Mouse (Mus musculus) intestine, embryonic 15.5 days (tissue): ENCODE data around the gene Cacna1e. TPM values are rescaled to one million over a fixed set of nuclear protein-coding genes. Genes with fewer than 3 reads are reported as not detected.

Experiments
- ATAC-seq: fragments of 200-750 bp; cut with Nextera tagmentation; 2 replicates; pipeline ENCODE4 v1.8.0; 2017; ENCODE audit warnings: moderate TSS enrichment, moderate library complexity
- H3K27ac ChIP-seq: fragments of 300-500 bp; sonication (generic); 2 replicates; pipeline ENCODE4 v1.5.1; 2015; ENCODE audit warnings: mild to moderate bottlenecking, inconsistent platforms
- H3K27me3 ChIP-seq: fragments of 300-500 bp; sonication (generic); replicated peaks from 2 replicates; pipeline ENCODE4 v1.6.1; 2015; ENCODE audit warnings: inconsistent platforms
- H3K36me3 ChIP-seq: fragments of 300-500 bp; sonication (generic); 2 replicates; pipeline ENCODE4 v1.6.1; 2015; ENCODE audit warnings: inconsistent platforms
- H3K4me1 ChIP-seq: fragments of 300-500 bp; sonication (generic); replicated peaks from 2 replicates; pipeline ENCODE4 v1.6.1; 2015; ENCODE audit warnings: inconsistent platforms
- H3K4me2 ChIP-seq: fragments of 300-500 bp; sonication (generic); replicated peaks from 2 replicates; pipeline ENCODE4 v1.6.1; 2015; ENCODE audit warnings: mild to moderate bottlenecking, inconsistent platforms
- H3K4me3 ChIP-seq: fragments of 300-500 bp; sonication (generic); replicated peaks from 2 replicates; pipeline ENCODE4 v1.5.1; 2015; ENCODE audit warnings: inconsistent platforms
- H3K9ac ChIP-seq: fragments of 300-500 bp; sonication (generic); 2 replicates; pipeline ENCODE4 v1.6.1; 2015; ENCODE audit warnings: inconsistent platforms
- H3K9me3 ChIP-seq: fragments of 300-500 bp; sonication (generic); 2 replicates; pipeline ENCODE4 v1.6.1; 2016; ENCODE audit warnings: inconsistent platforms
- WGBS: fragments of 180-500 bp; shearing (Covaris S2); methylation state at CpG from one replicate; pipeline ENCODE4 v1.1.7; 2015; 5-methylcytosine and 5-hydroxymethylcytosine counted together
- polyA plus RNA-seq: library from polyadenylated mRNA; unstranded; fragments of >200 nt; fragmentation: Nextera tagmentation; extraction: Ambion mirVana; gene quantifications from 2 replicates; pipeline ENCODE4 v1.2.1, GENCODE M21; 2015

The Cacna1e gene
- polyA plus RNA-seq, 1 experiment from 2014 or later = 0.85 TPM

DNA sequence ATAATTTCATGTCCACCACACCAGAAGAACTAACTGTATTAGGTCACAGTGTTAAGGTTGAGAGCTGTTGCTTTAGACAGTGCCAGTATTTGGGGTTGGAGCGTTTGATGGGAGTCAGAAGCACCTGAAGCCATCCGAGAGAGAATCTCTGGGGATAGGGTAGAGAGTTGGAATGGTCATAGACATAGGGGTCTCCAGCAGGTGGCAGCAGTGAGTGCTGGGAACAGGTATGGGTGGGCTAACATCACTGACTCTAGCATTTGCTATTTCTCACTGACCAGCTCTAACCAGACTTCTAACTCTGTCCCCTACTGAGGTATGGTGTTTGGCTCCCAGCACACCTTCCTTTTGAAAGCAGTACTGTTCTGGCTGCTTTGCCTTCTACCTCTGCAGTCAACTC lies 87.6 kb downstream of the Cacna1e start:
- WGBS = 52% methylated on average over 2 of the region's 2 CpGs

DNA sequence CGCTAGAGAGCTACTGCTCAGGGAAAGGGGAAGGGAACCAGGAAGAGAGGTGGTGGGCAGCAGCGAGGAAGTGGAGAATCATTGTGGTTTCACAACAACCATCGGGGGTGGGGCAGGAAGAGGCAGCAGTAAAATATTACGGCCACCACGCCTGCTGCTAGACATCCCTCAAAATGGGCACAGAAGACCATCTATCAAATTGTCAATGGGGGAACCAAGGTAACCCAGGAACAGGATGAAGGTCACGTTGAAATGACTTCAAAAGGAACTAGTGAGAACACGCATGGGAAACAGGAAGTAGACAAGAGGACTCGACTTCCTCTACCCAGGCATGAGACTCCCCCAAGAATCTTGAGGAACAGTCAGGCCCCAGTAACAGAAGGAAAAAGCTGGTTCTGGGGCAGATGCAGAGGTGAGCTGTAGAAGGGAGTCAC lies 89.8 kb downstream of the Cacna1e start:
- no peak for ATAC-seq
- Histone ChIP-seq H3K9me3 (no peaks in the 10 kb centered on the region), H3K36me3 (no peaks in the 10 kb centered on the region), H3K27me3 (no peaks in the 10 kb centered on the region), H3K9ac (no peak overlapping the region), H3K4me3 (no peak overlapping the region), H3K27ac (no peak overlapping the region), H3K4me1 (no peaks in the 10 kb centered on the region), H3K4me2 (no peak overlapping the region)
- WGBS = 68% methylated on average over 8 of the region's 8 CpGs

More for the DNA sequence above, 87.6 kb downstream of the Cacna1e start:
- Histone ChIP-seq H3K36me3 (no peaks in the 10 kb centered on the region), H3K4me1 (no peaks in the 10 kb centered on the region), H3K9ac (no peak overlapping the region), H3K27ac (no peak overlapping the region), H3K27me3 (no peaks in the 10 kb centered on the region), H3K9me3 (no peaks in the 10 kb centered on the region), H3K4me2 (no peak overlapping the region), H3K4me3 (no peak overlapping the region)
- no peak for ATAC-seq

DNA sequence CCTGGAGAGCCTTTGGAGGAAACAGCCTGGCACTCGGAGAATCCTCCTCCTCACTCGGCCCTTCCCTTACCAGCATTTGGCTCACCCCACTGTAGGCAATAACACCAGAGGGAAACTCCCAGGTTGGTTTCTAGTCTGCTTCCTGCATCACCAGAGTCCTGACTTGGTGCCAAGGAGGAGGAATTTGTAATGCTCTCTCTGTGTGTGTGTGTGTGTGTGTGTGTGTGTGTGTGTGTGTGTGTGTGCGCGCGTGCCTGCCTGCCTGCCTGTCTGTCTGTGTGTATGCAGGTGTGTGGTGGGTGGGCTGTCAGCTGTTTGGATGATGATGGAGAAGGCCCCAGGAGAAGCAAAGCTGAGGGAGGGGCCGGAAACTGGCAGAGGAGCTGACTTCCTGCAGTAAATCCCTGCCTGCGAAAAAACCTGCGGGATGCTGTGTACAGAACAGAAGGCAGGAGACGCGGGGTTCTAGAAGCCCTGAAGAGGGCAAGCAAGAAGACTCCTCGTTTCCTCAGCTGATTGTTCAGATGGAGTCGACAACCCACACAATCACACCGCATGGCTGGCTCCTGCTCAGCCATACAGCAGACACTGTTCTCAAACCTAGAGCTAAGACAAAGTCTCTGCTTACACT lies 92.6 kb downstream of the Cacna1e start:
- Histone ChIP-seq H3K9ac (no peak overlapping the region), H3K27ac (no peak overlapping the region), H3K4me2 (no peak overlapping the region), H3K36me3 (no peaks in the 10 kb centered on the region), H3K9me3 (no peaks in the 10 kb centered on the region), H3K4me1 (no peaks in the 10 kb centered on the region), H3K27me3 (no peaks in the 10 kb centered on the region), H3K4me3 (no peak overlapping the region)
- WGBS = 40% methylated on average over 13 of the region's 13 CpGs
- no peak; the same call in 1 of the 2 replicates for ATAC-seq

DNA sequence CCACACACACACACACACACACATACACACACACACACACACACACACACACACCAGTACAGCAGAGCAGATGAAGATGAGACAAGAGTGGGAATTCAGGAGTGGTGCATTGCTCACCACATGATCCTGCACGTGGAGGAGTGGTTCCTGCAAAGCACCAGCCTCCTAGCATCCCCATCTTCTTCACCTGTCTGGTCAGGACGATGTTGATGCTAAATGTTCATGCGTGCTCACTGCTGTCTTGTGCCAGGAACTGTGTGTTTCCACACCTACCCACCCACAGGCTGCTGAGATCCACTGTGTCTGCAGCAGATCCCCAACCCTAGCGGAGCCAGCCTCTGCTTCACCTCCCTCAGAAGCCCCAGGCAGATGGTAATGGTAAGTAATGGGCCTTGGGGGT lies 95.8 kb downstream of the Cacna1e start:
- H3K4me2 ChIP-seq = no peak overlapping the region
- 83% methylated on average over 4 of the region's 4 CpGs for WGBS
- no peak for ATAC-seq

DNA sequence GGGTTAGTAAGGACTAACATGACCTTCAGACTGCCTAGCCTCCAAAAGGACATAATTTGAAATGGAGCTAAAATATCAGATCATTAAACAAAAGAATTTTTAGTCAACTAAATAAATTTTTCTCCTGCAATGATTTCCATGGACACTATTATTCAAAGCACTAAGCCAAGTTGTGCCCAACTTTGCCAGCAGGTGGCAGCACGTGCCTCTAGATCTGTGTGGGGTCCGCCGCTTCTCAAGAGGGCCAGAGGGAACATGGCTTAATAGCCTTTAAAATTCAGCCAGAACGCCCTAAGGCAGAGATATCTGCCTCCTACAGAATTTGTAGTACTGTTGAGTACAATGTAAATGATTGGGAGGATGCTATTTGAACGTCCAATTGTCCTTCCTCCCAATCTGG lies 96.2 kb downstream of the Cacna1e start:
- H3K4me2 ChIP-seq = no peak overlapping the region

More for the DNA sequence above, 95.8 kb downstream of the Cacna1e start:
- 0 out of 2 replicates have a peak, but pooled peaks cover 2% of the 10 kb centered on the region for H3K4me1 ChIP-seq
- H3K9ac ChIP-seq = no peak overlapping the region
- no peak overlapping the region for H3K4me3 ChIP-seq
- H3K27ac ChIP-seq = no peak overlapping the region
- peaks cover 8% of the 10 kb centered on the region; the same call in 1 of the 2 replicates for H3K27me3 ChIP-seq
- H3K9me3 ChIP-seq = no peaks in the 10 kb centered on the region
- H3K36me3 ChIP-seq = no peaks in the 10 kb centered on the region

DNA sequence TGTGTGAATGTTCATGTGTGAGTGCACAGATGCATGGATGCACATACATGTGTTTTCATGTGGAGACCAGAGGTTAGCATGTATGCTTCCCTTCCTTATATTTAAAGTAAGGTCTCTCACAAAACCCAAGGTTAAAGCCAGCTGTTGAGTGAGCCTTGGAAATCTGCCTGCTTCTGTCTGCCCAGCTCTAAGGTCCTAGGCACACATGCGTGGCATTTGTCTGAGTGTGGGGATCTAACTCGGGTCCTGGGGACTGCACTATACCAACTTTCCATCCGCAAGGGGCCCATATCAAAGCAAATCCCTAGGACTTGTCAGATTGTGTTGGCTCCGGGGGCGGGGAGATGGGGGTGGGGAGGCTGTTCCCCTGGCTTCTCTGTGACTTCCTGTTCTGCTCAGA lies 96.9 kb downstream of the Cacna1e start:
- no peak overlapping the region for H3K4me2 ChIP-seq
- no peak for ATAC-seq
- H3K9ac ChIP-seq = no peak overlapping the region
- WGBS = 52% methylated on average over 5 of the region's 5 CpGs
- H3K9me3 ChIP-seq = no peaks in the 10 kb centered on the region
- no peak overlapping the region for H3K27ac ChIP-seq
- no peak overlapping the region for H3K4me3 ChIP-seq
- 0 out of 2 replicates have a peak, but pooled peaks cover 2% of the 10 kb centered on the region for H3K4me1 ChIP-seq
- no peaks in the 10 kb centered on the region for H3K36me3 ChIP-seq
- H3K27me3 ChIP-seq = peaks cover 8% of the 10 kb centered on the region; the same call in 1 of the 2 replicates

More for the DNA sequence above, 96.2 kb downstream of the Cacna1e start:
- Histone ChIP-seq H3K27me3 (peaks cover 8% of the 10 kb centered on the region; the same call in 1 of the 2 replicates), H3K9ac (no peak overlapping the region), H3K27ac (no peak overlapping the region), H3K9me3 (no peaks in the 10 kb centered on the region), H3K4me3 (no peak overlapping the region), H3K36me3 (no peaks in the 10 kb centered on the region), H3K4me1 (0 out of 2 replicates have a peak, but pooled peaks cover 2% of the 10 kb centered on the region)
- 7% methylated on average over 5 of the region's 5 CpGs for WGBS
- peak; percentile 50; the same call in 1 of the 2 replicates for ATAC-seq

DNA sequence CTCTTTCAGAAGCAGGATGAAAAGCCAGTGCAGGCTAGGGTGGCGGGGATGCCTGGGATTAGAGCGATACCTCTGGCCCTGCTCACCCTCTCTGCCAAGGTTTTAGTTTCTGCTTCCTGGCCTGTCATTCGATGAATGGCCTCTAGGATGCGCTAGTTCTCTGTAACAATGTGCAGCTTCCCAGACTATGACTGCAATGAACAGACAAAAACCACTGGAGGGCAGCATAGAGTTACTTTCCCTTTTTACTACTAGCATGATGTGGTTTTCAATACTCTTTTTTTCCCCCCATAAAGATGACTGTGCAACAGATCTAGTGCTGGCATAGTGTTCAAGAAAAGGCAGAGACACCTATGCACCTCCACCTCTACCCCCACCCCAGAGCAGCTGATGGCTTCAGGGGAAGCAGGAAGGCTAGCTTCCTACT lies 98.0 kb downstream of the Cacna1e start:
- no peaks in the 10 kb centered on the region for H3K9me3 ChIP-seq
- H3K9ac ChIP-seq = no peak overlapping the region
- WGBS = 7% methylated on average over 4 of the region's 4 CpGs
- no peaks in the 10 kb centered on the region for H3K36me3 ChIP-seq
- H3K27me3 ChIP-seq = peaks cover 8% of the 10 kb centered on the region; the same call in 1 of the 2 replicates
- ATAC-seq = peak; percentile 78
- H3K4me1 ChIP-seq = 0 out of 2 replicates have a peak, but pooled peaks cover 2% of the 10 kb centered on the region
- 0 out of 2 replicates have a peak overlapping the region, but pooled peaks have one; percentile 22 for H3K4me2 ChIP-seq
- no peak overlapping the region for H3K27ac ChIP-seq
- no peak overlapping the region for H3K4me3 ChIP-seq

DNA sequence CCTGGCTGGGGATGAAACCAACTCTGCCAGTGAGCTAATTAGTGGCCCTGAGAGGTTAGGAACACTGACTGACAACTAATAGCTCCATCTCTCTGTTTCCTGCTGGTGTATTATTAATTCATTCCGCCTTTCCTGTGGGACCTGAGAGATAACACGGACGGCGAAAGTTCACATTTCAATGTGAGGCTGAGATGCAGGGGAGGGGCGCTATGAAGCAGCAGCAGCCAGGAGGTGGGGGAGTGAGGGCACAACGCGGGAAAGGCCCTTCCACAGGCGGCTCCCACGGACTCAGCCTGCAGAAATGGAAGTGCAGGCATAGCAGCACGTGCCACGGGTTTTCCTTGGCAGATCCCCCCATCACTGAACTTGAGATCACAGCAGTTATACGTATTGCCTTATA lies 99.4 kb downstream of the Cacna1e start:
- no peak for ATAC-seq
- no peak overlapping the region for H3K4me3 ChIP-seq
- no peaks in the 10 kb centered on the region for H3K36me3 ChIP-seq
- H3K9me3 ChIP-seq = no peaks in the 10 kb centered on the region
- no peak overlapping the region for H3K9ac ChIP-seq
- peaks cover 8% of the 10 kb centered on the region; the same call in 1 of the 2 replicates for H3K27me3 ChIP-seq
- H3K27ac ChIP-seq = no peak overlapping the region
- no peak overlapping the region for H3K4me2 ChIP-seq
- 20% methylated on average over 12 of the region's 12 CpGs for WGBS
- 0 out of 2 replicates have a peak, but pooled peaks cover 2% of the 10 kb centered on the region for H3K4me1 ChIP-seq

DNA sequence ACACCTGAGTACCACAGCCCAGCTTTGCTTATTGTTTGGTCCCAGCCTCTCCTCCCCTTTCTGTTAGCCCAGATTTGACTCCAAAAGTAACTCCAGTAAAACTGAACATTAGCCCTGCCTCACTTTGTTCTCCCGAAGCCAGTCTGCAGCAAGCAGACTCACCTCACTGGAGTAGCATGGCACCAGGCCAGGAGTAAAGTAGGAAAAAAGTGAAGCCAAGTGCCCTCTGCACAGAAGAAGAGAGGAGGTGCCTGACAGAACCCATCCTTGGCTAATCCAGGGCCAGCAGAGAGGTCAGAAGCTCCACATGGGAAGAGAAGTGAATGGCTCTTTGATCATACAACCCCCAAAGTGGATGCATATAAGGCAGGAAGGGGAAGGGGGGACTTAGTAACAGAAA lies 100.8 kb downstream of the Cacna1e start:
- no peak overlapping the region for H3K9ac ChIP-seq
- ATAC-seq = no peak
- no peak overlapping the region for H3K27ac ChIP-seq
- no peaks in the 10 kb centered on the region for H3K36me3 ChIP-seq
- H3K4me3 ChIP-seq = no peak overlapping the region
- H3K4me1 ChIP-seq = 0 out of 2 replicates have a peak, but pooled peaks cover 2% of the 10 kb centered on the region
- peaks cover 8% of the 10 kb centered on the region; the same call in 1 of the 2 replicates for H3K27me3 ChIP-seq
- no peaks in the 10 kb centered on the region for H3K9me3 ChIP-seq
- 71% methylated on average over 1 of the region's 1 CpGs for WGBS
- no peak overlapping the region for H3K4me2 ChIP-seq

DNA sequence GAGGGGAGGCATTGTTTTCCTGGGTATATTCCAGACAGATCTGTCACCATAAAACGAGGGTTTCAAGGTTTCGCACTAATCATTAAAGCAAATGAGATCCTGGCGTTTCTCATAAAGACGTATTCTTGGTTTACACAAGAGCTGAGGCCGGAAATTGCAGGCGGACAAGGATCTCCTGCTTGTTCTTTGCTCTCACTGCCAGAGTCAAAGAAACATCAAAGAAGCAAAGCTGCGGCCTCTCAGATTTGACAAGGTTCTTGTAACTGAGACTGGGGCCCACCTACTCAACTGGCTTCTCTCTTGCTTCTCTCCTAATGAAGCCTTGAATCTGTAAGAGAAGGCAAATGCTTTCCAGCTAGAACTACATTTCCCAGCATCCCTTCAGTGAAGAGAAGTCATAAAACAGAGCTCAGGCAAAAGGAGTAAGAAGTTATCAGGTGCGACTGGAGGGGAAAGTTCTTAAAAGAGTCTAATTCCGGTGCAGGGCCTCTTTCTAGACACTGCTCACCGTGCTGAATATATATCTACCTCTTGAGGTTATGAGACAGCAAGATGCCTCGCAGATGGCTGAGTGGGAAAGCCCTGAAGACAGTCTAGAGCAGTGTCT lies 104.3 kb downstream of the Cacna1e start:
- Histone ChIP-seq H3K4me3 (no peak overlapping the region), H3K36me3 (no peaks in the 10 kb centered on the region), H3K9me3 (no peaks in the 10 kb centered on the region), H3K9ac (no peak overlapping the region), H3K27me3 (no peaks in the 10 kb centered on the region), H3K4me1 (no peaks in the 10 kb centered on the region), H3K27ac (0 out of 2 replicates have a peak overlapping the region, but pooled peaks have one; percentile 6), H3K4me2 (no peak overlapping the region)
- WGBS = 23% methylated on average over 11 of the region's 11 CpGs
- ATAC-seq = 0 out of 2 replicates have a peak, but pooled peaks have one; percentile 25

DNA sequence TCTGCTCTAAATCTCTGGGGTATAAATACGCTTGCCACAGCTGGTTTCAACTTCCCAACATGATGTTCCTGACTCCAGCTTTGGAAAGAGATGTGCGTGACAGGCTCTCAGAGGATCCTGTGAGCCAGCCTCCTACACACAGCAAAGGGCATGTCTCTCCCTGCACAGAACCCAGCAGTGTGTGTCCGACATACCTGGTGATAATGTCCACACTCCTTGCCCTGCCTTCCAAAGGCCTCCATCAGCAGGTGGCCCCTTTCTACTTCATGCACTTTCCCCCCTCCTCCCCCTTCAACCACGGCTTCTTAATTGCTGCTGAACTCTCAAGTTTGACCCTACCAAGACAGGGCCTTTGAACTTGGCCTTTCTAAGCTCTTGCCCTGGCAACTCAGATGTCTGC lies 108.0 kb downstream of the Cacna1e start:
- no peak overlapping the region for H3K4me2 ChIP-seq
- H3K36me3 ChIP-seq = no peaks in the 10 kb centered on the region
- H3K9ac ChIP-seq = no peak overlapping the region
- ATAC-seq = no peak
- no peaks in the 10 kb centered on the region for H3K9me3 ChIP-seq
- H3K27me3 ChIP-seq = no peaks in the 10 kb centered on the region
- WGBS = 65% methylated on average over 4 of the region's 4 CpGs
- no peak overlapping the region for H3K4me3 ChIP-seq
- H3K27ac ChIP-seq = no peak overlapping the region
- no peaks in the 10 kb centered on the region for H3K4me1 ChIP-seq

DNA sequence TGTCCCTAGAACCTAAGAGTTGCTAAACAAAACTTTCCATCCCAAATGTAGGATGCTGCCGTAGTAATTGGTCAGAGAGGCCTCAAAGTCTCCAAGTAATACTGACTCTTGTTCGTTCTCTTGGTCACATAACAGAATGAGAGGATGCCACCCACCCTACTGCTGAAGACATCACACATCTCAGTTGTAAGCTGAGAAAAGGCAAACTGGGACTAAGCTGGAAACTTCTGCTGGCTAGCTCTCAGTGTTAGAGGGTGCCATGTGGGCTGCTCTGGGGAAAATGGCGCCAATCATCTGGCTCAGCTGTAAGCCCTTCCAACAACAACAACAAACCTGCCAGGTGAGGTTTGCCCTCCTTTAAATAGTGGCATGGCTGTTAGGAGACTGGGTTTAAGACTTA lies 109.8 kb downstream of the Cacna1e start:
- 90% methylated on average over 3 of the region's 3 CpGs for WGBS

More for the DNA sequence above, 109.8 kb downstream of the Cacna1e start:
- Histone ChIP-seq H3K4me1 (no peaks in the 10 kb centered on the region), H3K4me3 (no peak overlapping the region), H3K9me3 (no peaks in the 10 kb centered on the region), H3K4me2 (no peak overlapping the region), H3K9ac (no peak overlapping the region), H3K27me3 (no peaks in the 10 kb centered on the region), H3K27ac (no peak overlapping the region), H3K36me3 (no peaks in the 10 kb centered on the region)
- no peak for ATAC-seq
